Mouse (Mus musculus) ES-Bruce4 (cell line): Measurements from ENCODE around the gene Gadd45g.

ENCODE experiments used
- CTCF ChIP-seq: IDR thresholded peaks from one replicate; pipeline ENCODE4 v1.8.1; 2011; ENCODE audit warnings: low read depth, low read length
- EP300 ChIP-seq: IDR thresholded peaks from 2 replicates; pipeline ENCODE4 v1.6.1; 2011; ENCODE audit warnings: low read depth, low read length; ENCODE audit not compliant: insufficient read depth
- POLR2A ChIP-seq: IDR thresholded peaks from one replicate; pipeline ENCODE4 v1.8.1; 2011; ENCODE audit warnings: low read length; ENCODE audit not compliant: insufficient read depth

GRCm38 (mm10) chr13:51852560-51853190 is 6.2 kb downstream of the Gadd45g start:
- TF ChIP-seq EP300 = no peak
- no peak for TF ChIP-seq POLR2A
- TF ChIP-seq CTCF = no peak
